Mouse (Mus musculus) CD4-positive helper T cell, adult 2 months (primary cell): Measurements from ENCODE around the gene Lipo1.
"Not testable (repeated sequence)": the region's sequence is repeated elsewhere in the genome, so short reads cannot be mapped to it uniquely, and the experiment has no call there.

Experiments used
- DNase-seq: peaks from one replicate; pipeline ENCODE4 v3.0.0-alpha.2; 2012; ENCODE audit warnings: low read depth, missing footprints, low spot score

The Lipo1 gene

GRCm38 (mm10) chr19:33787359-33787758, at the start of gene Lipo1:
Gene Lipo1 (minus strand): TSS chr19:33787459.
- DNase-seq = not testable (repeated sequence)

- DNase-seq = no peak
Observed at GRCm38 (mm10) chr19:33786576-33787277, 532 bp downstream of the Lipo1 start.

GRCm38 (mm10) chr19:33761287-33762086, 25.8 kb downstream of the Lipo1 start, which contains the start of gene Lipo3:
Gene Lipo3 (minus strand): TSS chr19:33761951.
- DNase-seq = not testable (repeated sequence)

- not testable (repeated sequence) for DNase-seq
Observed at GRCm38 (mm10) chr19:33751259-33751658, 36.0 kb downstream of the Lipo1 start, which contains the start of gene Lipo2. Gene Lipo2 (minus strand): TSS chr19:33751359.
